Mouse (Mus musculus) intestine, postnatal 0 days (tissue): ENCODE data around the gene Mab21l1. TPM values are rescaled to one million over a fixed set of nuclear protein-coding genes. Genes with fewer than 3 reads are reported as not detected.

ENCODE experiments used
- ATAC-seq: fragments of 200-750 bp; cut with Nextera tagmentation; 2 replicates; pipeline ENCODE4 v1.8.0; 2017; ENCODE audit warnings: mild to moderate bottlenecking, moderate TSS enrichment, moderate library complexity
- H3K27ac ChIP-seq: fragments of 300-500 bp; sonication (generic); 2 replicates; pipeline ENCODE4 v1.5.1; 2014; ENCODE audit warnings: mild to moderate bottlenecking, low read depth, low read length, moderate library complexity
- H3K27me3 ChIP-seq: fragments of 300-500 bp; sonication (generic); replicated peaks from 2 replicates; pipeline ENCODE4 v1.6.1; 2014; ENCODE audit warnings: low read length, mixed read lengths; ENCODE audit not compliant: control insufficient read depth, insufficient read depth
- H3K36me3 ChIP-seq: fragments of 300-500 bp; sonication (generic); 2 replicates; pipeline ENCODE4 v1.6.1; 2014; ENCODE audit warnings: mild to moderate bottlenecking, moderate library complexity; ENCODE audit not compliant: control insufficient read depth, insufficient read depth
- H3K4me1 ChIP-seq: fragments of 300-500 bp; sonication (generic); replicated peaks from 2 replicates; pipeline ENCODE4 v1.6.1; 2014; ENCODE audit warnings: antibody characterized with exemption, low read length, mixed read lengths; ENCODE audit not compliant: control insufficient read depth, insufficient read depth
- H3K4me2 ChIP-seq: fragments of 300-500 bp; sonication (generic); replicated peaks from 2 replicates; pipeline ENCODE4 v1.6.1; 2014; ENCODE audit warnings: low read depth, mild to moderate bottlenecking, moderate library complexity
- H3K4me3 ChIP-seq: fragments of 300-500 bp; sonication (generic); 2 replicates; pipeline ENCODE4 v1.5.1; 2014; ENCODE audit warnings: low read depth, low read length
- H3K9ac ChIP-seq: fragments of 300-500 bp; sonication (generic); 2 replicates; pipeline ENCODE4 v1.6.1; 2014; ENCODE audit warnings: mild to moderate bottlenecking, low read depth, low read length
- H3K9me3 ChIP-seq: fragments of 300-500 bp; sonication (generic); 2 replicates; pipeline ENCODE4 v1.6.1; 2016; ENCODE audit warnings: mixed run types; ENCODE audit not compliant: control insufficient read depth
- CTCF ChIP-seq: sonication (generic); IDR thresholded peaks from 2 replicates; pipeline ENCODE4 v1.5.1; 2016; ENCODE audit warnings: low read depth, mild to moderate bottlenecking, control low read depth, antibody characterized with exemption, moderate library complexity
- WGBS: fragments of 180-500 bp; shearing (Covaris S2); extraction: QIAGEN DNeasy Blood & Tissue Kit; methylation state at CpG from one replicate; pipeline ENCODE4 v1.1.7; 2014; 5-methylcytosine and 5-hydroxymethylcytosine counted together
- polyA plus RNA-seq: library from polyadenylated mRNA; unstranded; fragments of >200 nt; fragmentation: Nextera tagmentation; extraction: Ambion mirVana; gene quantifications from 2 replicates; pipeline ENCODE4 v1.2.1, GENCODE M21; 2015

Gene Mab21l1
- polyA plus RNA-seq = 4.0 TPM in 2 replicates

- WGBS = 41% methylated on average over 16 of the region's 16 CpGs
- Histone ChIP-seq H3K27ac (no peak within 1 kb of the TSS), H3K4me1 (0 out of 2 replicates have a peak, but pooled peaks cover 4% of the 10 kb centered on the region), H3K36me3 (no peaks in the 10 kb centered on the region), H3K4me2 (peak within 1 kb of the TSS; percentile 43), H3K27me3 (peaks cover 55% of the 10 kb centered on the region), H3K9me3 (no peaks in the 10 kb centered on the region), H3K4me3 (peak within 1 kb of the TSS; percentile 16), H3K9ac (no peak within 1 kb of the TSS)
- no peak for ATAC-seq
- no peak for TF ChIP-seq CTCF
Measured at GRCm38 (mm10) chr3:55782056-55782687, at the start of gene Mab21l1. Gene Mab21l1, plus strand, starts transcription at chr3:55782510.

GRCm38 (mm10) chr3:55733665-55734064 is 48.6 kb upstream of the Mab21l1 start:
- H3K4me3 ChIP-seq = no peak overlapping the region
- no peak overlapping the region for H3K4me2 ChIP-seq
- no peak overlapping the region for H3K9ac ChIP-seq
- no peak overlapping the region for H3K27ac ChIP-seq
- H3K36me3 ChIP-seq = no peaks in the 10 kb centered on the region
- no peak for ATAC-seq
- H3K27me3 ChIP-seq = no peaks in the 10 kb centered on the region
- H3K4me1 ChIP-seq = no peaks in the 10 kb centered on the region
- WGBS = 85% methylated on average over 6 of the region's 6 CpGs
- TF ChIP-seq CTCF = no peak
- H3K9me3 ChIP-seq = no peaks in the 10 kb centered on the region

GRCm38 (mm10) chr3:55741428-55741827 is 40.9 kb upstream of the Mab21l1 start:
- Histone ChIP-seq H3K4me3 (no peak overlapping the region), H3K4me1 (no peaks in the 10 kb centered on the region), H3K27me3 (no peaks in the 10 kb centered on the region), H3K36me3 (no peaks in the 10 kb centered on the region), H3K4me2 (no peak overlapping the region), H3K27ac (no peak overlapping the region), H3K9me3 (no peaks in the 10 kb centered on the region), H3K9ac (no peak overlapping the region)
- WGBS = 66% methylated on average over 6 of the region's 6 CpGs
- no peak for ATAC-seq
- TF ChIP-seq CTCF = no peak

- ATAC-seq = no peak
- Histone ChIP-seq H3K4me1 (no peaks in the 10 kb centered on the region), H3K36me3 (no peaks in the 10 kb centered on the region), H3K9ac (no peak overlapping the region), H3K4me2 (no peak overlapping the region), H3K4me3 (no peak overlapping the region), H3K27me3 (no peaks in the 10 kb centered on the region), H3K27ac (no peak overlapping the region), H3K9me3 (no peaks in the 10 kb centered on the region)
- no peak for TF ChIP-seq CTCF
- WGBS = 82% methylated on average over 5 of the region's 5 CpGs
Measured at GRCm38 (mm10) chr3:55742218-55742617, 40.1 kb upstream of the Mab21l1 start.

GRCm38 (mm10) chr3:55742654-55743053 is 39.7 kb upstream of the Mab21l1 start:
- WGBS = 83% methylated on average over 4 of the region's 4 CpGs

GRCm38 (mm10) chr3:55743885-55744284 is 38.4 kb upstream of the Mab21l1 start:
- no peaks in the 10 kb centered on the region for H3K4me1 ChIP-seq
- no peak overlapping the region for H3K4me3 ChIP-seq
- no peaks in the 10 kb centered on the region for H3K9me3 ChIP-seq
- H3K36me3 ChIP-seq = no peaks in the 10 kb centered on the region
- no peak overlapping the region for H3K4me2 ChIP-seq
- H3K9ac ChIP-seq = no peak overlapping the region
- no peaks in the 10 kb centered on the region for H3K27me3 ChIP-seq
- 80% methylated on average over 5 of the region's 5 CpGs for WGBS
- ATAC-seq = no peak
- no peak for TF ChIP-seq CTCF
- no peak overlapping the region for H3K27ac ChIP-seq

More at GRCm38 (mm10) chr3:55742654-55743053, 39.7 kb upstream of the Mab21l1 start:
- no peak for ATAC-seq
- Histone ChIP-seq H3K9me3 (no peaks in the 10 kb centered on the region), H3K4me2 (no peak overlapping the region), H3K9ac (no peak overlapping the region), H3K4me3 (no peak overlapping the region), H3K36me3 (no peaks in the 10 kb centered on the region), H3K27ac (no peak overlapping the region), H3K27me3 (no peaks in the 10 kb centered on the region), H3K4me1 (no peaks in the 10 kb centered on the region)
- no peak for TF ChIP-seq CTCF
